Mouse (Mus musculus) megakaryocyte, embryonic 14.5 days (primary cell): ENCODE results near the gene Orai3. TPM values are rescaled to one million over a fixed set of nuclear protein-coding genes. Genes with fewer than 3 reads are reported as not detected.
"Not testable (repeated sequence)": the region's sequence is repeated elsewhere in the genome, so short reads cannot be mapped to it uniquely, and the experiment has no call there.

Experiments used
- H3K27me3 ChIP-seq: replicated peaks from 2 replicates; pipeline ENCODE3; 2012; ENCODE audit warnings: inconsistent platforms
- H3K36me3 ChIP-seq: replicated peaks from 2 replicates; pipeline ENCODE3; 2012; ENCODE audit warnings: low read length, inconsistent platforms, mixed read lengths
- H3K4me1 ChIP-seq: 2 replicates; pipeline ENCODE4 v1.6.1; 2012; ENCODE audit warnings: inconsistent platforms
- H3K4me3 ChIP-seq: replicated peaks from 2 replicates; pipeline ENCODE3; 2012; ENCODE audit warnings: moderate library complexity, mild to moderate bottlenecking, inconsistent platforms
- H3K9me3 ChIP-seq: 2 replicates; pipeline ENCODE4 v1.6.1; 2012; ENCODE audit warnings: inconsistent platforms
- FLI1 ChIP-seq: IDR thresholded peaks from 2 replicates; pipeline ENCODE4 v1.6.1; 2012; ENCODE audit warnings: low read length, inconsistent platforms, mixed read lengths
- GATA1 ChIP-seq: IDR thresholded peaks from 3 replicates; pipeline ENCODE4 v1.6.1; 2012; ENCODE audit warnings: mixed read lengths, low read length, inconsistent platforms, borderline replicate concordance
- polyA plus RNA-seq: library from polyadenylated mRNA; stranded (reverse); fragments of >175 nt; gene quantifications from 2 replicates; pipeline ENCODE4 v1.2.3, GENCODE M21; 2012; ENCODE audit warnings: low replicate concordance; ENCODE audit not compliant: insufficient read depth

The Orai3 gene
- polyA plus RNA-seq, 1 experiment, result 27.3 TPM

DNA sequence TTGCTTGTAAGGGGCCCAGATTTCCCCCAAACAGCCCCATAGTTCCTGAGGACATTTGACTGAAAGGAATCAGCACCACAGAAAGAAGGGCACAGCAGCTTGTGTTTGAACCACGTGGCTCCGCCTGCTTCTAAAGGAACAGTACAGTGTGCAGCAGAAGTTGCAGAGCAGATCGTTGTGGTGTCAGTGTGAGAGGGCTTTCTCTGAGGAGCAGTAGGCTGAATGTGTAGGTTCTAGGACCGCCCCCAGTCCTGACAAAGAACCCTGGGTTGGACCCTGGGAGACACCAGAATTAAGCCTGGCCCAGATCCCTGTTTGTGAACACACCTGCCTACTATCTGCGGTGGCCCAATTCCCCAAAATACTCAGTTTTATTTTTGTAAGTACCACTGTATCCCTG lies 1.6 kb downstream of the Orai3 start:
- peaks cover 48% of the 10 kb centered on the region for H3K36me3 ChIP-seq
- H3K9me3 ChIP-seq, result no peaks in the 10 kb centered on the region
- no peaks in the 10 kb centered on the region for H3K27me3 ChIP-seq
- TF ChIP-seq GATA1 (no peak), FLI1 (no peak)
- H3K4me1 ChIP-seq, result peaks cover 80% of the 10 kb centered on the region
- H3K4me3 ChIP-seq, result peak overlapping the region; percentile 97

- no peak for TF ChIP-seq FLI1
- TF ChIP-seq GATA1, result no peak
- Histone ChIP-seq H3K4me1 (peaks cover 79% of the 10 kb centered on the region), H3K36me3 (peaks cover 41% of the 10 kb centered on the region)
These were observed 2.5 kb downstream of the Orai3 start for GRCm38 (mm10) chr7:127772080-127772479.

DNA sequence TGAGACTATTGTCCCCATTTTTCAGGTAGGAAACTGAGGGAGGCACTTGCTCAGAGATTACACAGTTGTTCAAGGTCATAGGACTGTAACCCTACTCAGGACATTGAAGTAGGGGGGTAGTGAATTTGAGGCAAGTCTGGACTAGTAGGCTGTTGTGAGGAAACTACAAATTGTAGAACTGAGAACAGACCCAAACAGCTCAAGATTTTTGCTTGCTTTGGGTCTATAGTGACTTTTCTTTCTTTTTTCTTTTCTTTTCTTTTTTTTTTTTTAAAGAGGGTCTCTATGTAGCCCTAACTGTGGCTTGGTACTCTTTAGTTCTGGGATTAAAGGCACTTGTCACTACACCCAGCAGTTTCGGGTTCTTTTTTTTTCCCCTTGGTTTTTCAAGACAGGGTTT lies 2.9 kb downstream of the Orai3 start:
- Histone ChIP-seq H3K27me3 (no peaks in the 10 kb centered on the region), H3K36me3 (peaks cover 37% of the 10 kb centered on the region), H3K4me3 (no peak overlapping the region), H3K4me1 (peaks cover 74% of the 10 kb centered on the region), H3K9me3 (no peaks in the 10 kb centered on the region)
- TF ChIP-seq GATA1, result no peak
- no peak for TF ChIP-seq FLI1

More at GRCm38 (mm10) chr7:127772080-127772479, 2.5 kb downstream of the Orai3 start:
- H3K9me3 ChIP-seq, result no peaks in the 10 kb centered on the region
- H3K27me3 ChIP-seq, result no peaks in the 10 kb centered on the region
- H3K4me3 ChIP-seq, result no peak overlapping the region

DNA sequence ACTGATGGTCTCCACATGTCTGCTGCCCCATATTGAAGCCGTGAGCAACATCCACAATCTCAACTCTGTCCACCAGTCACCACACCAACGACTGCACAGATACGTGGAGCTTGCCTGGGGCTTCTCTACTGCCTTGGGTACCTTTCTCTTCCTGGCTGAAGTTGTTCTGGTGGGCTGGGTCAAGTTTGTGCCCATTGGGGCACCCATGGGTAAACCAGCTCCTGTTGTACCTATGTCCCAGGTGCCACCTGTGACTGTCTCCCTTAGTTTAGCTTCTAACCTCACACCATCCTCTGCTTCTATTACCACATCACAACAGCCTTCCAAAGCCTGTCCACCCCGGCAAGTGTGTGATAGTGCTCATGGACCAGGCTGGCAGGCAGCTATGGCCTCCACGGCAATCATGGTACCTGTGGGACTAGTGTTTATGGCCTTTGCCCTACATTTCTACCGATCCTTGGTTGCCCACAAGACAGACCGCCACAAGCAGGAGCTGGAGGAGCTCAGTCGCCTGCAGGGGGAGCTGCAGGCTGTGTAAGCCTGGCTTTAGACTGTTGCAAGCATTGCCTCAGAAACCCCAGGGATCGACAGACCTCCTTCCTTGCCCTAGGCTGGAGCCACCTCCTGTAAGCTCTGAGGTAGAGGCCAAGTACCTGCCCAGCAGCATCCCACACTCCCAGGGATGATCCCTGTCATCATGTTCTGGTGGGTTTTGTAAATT lies 4.2 kb downstream of the Orai3 start:
- TF ChIP-seq FLI1 (no peak), GATA1 (no peak)
- peaks cover 29% of the 10 kb centered on the region for H3K36me3 ChIP-seq
- peaks cover 73% of the 10 kb centered on the region for H3K4me1 ChIP-seq
- H3K4me3 ChIP-seq, result peak overlapping the region; percentile 44
- H3K9me3 ChIP-seq, result no peaks in the 10 kb centered on the region
- no peaks in the 10 kb centered on the region for H3K27me3 ChIP-seq

DNA sequence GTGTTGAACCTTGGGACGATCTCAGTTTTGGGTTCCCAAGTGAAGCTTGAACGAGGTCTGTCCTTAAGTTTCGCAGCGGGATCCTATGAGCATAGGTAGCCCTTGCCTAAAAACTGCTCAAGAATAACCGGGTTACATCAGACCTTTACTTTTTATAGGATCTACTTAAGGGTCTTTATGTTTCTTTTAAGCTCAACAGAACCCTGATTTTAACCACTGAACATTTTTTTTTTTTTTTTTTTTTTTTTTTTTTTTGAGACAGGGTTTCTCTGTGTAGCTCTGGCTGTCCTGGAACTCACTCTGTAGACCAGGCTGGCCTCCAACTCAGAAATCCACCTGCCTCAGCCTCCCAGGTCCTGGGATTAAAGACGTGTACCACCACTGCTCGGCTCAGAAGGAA lies 6.2 kb downstream of the Orai3 start:
- H3K9me3 ChIP-seq, H3K27me3 ChIP-seq: not testable (repeated sequence)
- Histone ChIP-seq H3K4me3 (peak overlapping the region; percentile 99), H3K36me3 (peaks cover 49% of the 10 kb centered on the region), H3K4me1 (peaks cover 75% of the 10 kb centered on the region)

DNA sequence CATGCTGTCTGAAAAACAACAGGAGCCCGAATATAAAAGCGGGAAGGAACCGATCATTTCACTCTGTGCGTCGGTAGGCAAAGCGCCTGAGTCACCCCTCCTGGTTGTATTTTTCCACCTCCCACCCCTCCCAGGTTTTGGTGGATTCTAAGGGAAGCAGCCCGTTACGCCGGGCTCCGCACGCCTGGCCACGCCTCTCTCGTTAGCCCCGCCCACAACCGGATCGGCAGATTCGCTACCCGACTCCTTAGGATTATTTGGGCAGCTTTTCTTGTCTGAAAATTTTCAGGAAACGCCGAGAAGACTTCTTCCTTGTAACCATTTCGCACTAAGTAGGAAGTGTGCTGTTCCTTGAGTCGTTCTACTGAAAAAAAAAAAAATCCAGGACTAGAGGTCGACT lies 6.8 kb downstream of the Orai3 start, which contains the start of gene Setd1a:
Gene Setd1a, plus strand, starts transcription at position 245 of the 400 bp plus-strand sequence.
- Histone ChIP-seq H3K9me3 (no peaks in the 10 kb centered on the region), H3K4me1 (peaks cover 75% of the 10 kb centered on the region), H3K36me3 (peaks cover 55% of the 10 kb centered on the region), H3K27me3 (no peaks in the 10 kb centered on the region), H3K4me3 (peak within 1 kb of the TSS; percentile 99)
- TF ChIP-seq FLI1 (no peak), GATA1 (no peak)

GRCm38 (mm10) chr7:127776878-127777473 lies 7.4 kb downstream of the Orai3 start:
- peak overlapping the region; percentile 99 for H3K4me3 ChIP-seq
- H3K9me3 ChIP-seq, result no peaks in the 10 kb centered on the region
- no peak for TF ChIP-seq FLI1
- TF ChIP-seq GATA1, result no peak
- H3K36me3 ChIP-seq, result peaks cover 60% of the 10 kb centered on the region
- H3K27me3 ChIP-seq, result no peaks in the 10 kb centered on the region
- peaks cover 70% of the 10 kb centered on the region for H3K4me1 ChIP-seq

DNA sequence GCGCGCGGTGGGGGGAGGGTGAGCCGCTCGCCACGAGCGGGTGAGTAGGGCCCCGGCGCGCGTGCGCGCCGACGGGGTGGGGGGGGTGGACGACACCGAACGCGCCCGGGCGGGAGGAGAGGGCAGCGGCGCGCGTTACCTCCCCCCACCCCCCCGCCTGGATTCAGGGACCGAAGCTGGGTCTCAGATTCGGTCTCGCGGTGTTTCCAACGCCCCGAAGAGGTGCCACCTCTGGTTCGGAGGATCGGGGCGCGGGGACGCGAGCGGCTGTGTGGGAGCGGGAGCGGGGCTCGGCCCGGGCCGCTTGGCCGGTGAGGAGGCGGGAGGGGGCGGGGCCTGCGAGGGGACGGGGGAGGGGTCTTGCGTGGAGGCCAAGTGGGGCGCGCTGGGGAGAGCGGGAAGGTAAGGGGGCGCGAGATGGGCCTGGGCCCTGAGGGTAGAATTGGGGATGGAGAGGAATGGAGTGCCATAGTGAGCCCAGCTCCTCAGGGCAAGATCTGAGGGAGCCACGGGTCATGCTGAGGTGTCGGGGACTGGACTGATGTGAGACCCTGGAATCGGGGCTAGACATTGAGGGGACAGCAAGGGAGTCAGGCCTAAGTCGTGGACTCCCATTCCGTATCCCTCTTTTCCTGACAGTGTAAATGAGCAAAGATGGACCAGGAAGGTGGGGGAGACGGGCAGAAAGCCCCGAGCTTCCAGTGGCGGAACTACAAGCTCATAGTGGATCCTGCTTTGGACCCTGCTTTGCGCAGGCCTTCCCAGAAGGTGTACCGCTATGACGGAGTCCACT lies 8.1 kb downstream of the Orai3 start:
- peak overlapping the region; percentile 99 for H3K4me3 ChIP-seq
- no peaks in the 10 kb centered on the region for H3K27me3 ChIP-seq
- H3K4me1 ChIP-seq, result peaks cover 65% of the 10 kb centered on the region
- no peaks in the 10 kb centered on the region for H3K9me3 ChIP-seq
- H3K36me3 ChIP-seq, result peaks cover 67% of the 10 kb centered on the region
- TF ChIP-seq FLI1 (no peak), GATA1 (no peak)

DNA sequence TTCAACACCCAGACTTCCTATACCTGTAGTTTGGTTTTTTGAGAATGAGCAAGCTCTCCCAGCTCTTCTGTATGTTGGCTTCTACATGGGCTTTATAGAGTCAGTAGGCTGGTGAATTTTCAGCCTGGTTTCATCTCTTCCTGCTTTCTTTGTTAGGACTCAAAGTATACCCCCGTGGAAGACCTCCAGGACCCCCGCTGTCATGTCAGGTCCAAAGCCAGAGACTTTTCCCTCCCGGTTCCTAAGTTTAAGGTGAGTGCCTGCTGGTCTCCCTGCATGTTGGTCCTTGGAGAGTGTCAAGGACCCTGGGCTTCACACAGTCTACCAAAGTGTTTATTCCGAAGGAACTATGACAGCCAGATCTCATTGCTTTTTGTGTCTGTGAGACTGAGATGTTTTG lies 8.7 kb downstream of the Orai3 start:
- Histone ChIP-seq H3K27me3 (no peaks in the 10 kb centered on the region), H3K4me3 (peak overlapping the region; percentile 99), H3K9me3 (no peaks in the 10 kb centered on the region), H3K36me3 (peaks cover 70% of the 10 kb centered on the region), H3K4me1 (peaks cover 62% of the 10 kb centered on the region)
- no peak for TF ChIP-seq FLI1

DNA sequence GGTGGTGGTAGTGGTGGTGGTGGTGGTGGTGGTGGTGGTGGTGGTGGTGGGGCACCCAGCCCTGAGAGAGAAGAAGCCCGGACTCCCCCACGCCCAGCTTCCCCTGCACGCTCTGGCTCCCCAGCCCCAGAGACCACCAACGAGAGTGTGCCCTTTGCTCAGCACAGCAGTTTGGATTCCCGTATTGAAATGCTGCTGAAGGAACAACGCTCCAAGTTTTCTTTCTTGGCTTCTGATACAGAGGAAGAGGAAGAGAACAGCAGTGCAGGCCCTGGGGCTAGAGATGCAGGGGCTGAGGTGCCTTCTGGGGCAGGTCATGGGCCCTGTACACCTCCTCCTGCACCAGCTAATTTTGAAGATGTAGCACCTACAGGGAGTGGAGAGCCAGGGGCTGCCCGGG lies 15.7 kb downstream of the Orai3 start, which contains the start of gene Gm49388:
Gene Gm49388, plus strand, starts transcription at position 301 of the 400 bp plus-strand sequence.
- Histone ChIP-seq H3K36me3 (peaks cover 98% of the 10 kb centered on the region), H3K4me3 (no peak within 1 kb of the TSS), H3K9me3 (no peaks in the 10 kb centered on the region), H3K4me1 (peaks cover 12% of the 10 kb centered on the region), H3K27me3 (no peaks in the 10 kb centered on the region)
- TF ChIP-seq FLI1 (no peak), GATA1 (no peak)
